Mouse (Mus musculus) 416B (cell line): ENCODE measurements at regions not wholly inside any gene's neighbourhood (a gene's known extent, or its start where the extent isn't known, plus 50 kb on each side); places are given as distances from the start of the nearest gene placed in this dataset.

Experiments used
- DNase-seq: peaks from one replicate; pipeline ENCODE4 v3.0.0; 2011; ENCODE audit warnings: low read depth

GRCm38 (mm10) chr10:15592161-15592560 is 874.1 kb upstream of the Gje1 start:
- no peak for DNase-seq

GRCm38 (mm10) chr10:15586081-15586480 is 868.1 kb upstream of the Gje1 start:
- DNase-seq: no peak

GRCm38 (mm10) chr10:15564119-15564518 is 846.1 kb upstream of the Gje1 start:
- DNase-seq: no peak

- DNase-seq: no peak
These were observed 835.5 kb upstream of the Gje1 start for GRCm38 (mm10) chr10:15553407-15554064.

DNA sequence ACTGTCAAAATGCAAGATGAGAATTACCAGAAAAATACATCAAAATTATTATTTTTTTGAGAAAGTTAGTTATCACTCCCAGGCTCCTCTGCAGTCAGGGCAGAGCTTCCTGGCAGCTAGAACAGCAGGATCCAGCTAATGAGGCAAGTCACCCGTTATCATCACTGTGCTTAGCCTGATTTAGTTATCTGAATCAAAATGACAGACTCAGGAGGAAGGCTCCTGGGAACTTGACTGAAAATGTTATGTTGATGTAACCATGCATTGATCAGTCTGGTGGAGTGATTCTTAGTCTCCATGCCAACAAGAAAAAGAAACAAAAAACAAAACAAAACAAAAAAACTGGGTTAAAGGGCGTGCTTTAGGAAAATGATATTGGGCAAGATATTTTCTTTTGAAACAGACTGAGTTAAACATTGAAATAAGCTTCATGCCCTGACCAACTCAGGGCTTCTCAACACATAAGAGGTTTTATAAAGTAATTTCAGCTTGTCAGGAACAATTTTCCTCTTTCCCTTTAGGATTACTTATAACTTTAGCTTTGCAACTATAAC is 823.9 kb upstream of the Gje1 start:
- no peak for DNase-seq

GRCm38 (mm10) chr10:15540780-15541426 is 822.9 kb upstream of the Gje1 start:
- no peak for DNase-seq

- DNase-seq: peak; percentile 10
These were observed 818.0 kb upstream of the Gje1 start for GRCm38 (mm10) chr10:15536053-15536452.

GRCm38 (mm10) chr10:15487367-15487766 is 769.4 kb upstream of the Gje1 start:
- DNase-seq: peak; percentile 45

DNA sequence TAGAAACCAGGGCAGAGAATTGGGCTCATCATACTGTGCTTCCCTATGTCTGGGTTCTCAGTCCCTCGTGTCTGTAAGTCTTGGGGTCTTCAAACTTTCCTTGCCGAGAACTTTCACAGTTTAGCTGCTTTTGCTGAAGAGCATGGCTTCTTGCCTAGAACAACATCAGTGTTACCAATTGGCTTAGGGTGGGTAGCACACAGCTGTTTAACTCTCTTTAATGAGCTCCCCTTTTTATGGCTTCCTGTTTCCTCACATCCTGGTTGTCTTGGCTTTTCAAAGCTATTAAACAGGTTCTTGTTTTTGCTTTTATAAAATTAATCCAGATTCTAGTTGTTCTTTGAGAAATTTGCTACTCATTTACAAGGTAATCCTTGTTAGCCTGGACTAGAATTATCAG is 725.3 kb upstream of the Gje1 start:
- peak; percentile 51 for DNase-seq

DNA sequence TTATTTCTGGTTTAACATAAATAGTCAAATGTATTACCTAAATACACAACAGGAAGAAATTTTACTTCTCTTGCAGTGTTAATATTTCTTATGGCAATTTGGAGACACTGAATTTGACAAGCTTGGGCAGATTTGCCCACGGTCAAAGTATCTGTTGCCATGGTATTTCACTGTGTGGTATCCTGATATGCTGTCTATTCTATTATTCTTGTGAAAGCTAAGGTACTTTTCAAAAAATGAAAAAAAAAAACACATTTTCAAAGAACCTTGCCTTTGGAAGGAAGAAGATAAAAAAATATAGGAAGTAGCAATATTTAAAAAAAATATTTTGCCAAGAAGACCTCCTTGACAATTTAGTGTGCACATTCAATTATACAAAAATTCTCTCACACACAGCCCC is 723.2 kb upstream of the Gje1 start:
- DNase-seq: peak; percentile 51

DNA sequence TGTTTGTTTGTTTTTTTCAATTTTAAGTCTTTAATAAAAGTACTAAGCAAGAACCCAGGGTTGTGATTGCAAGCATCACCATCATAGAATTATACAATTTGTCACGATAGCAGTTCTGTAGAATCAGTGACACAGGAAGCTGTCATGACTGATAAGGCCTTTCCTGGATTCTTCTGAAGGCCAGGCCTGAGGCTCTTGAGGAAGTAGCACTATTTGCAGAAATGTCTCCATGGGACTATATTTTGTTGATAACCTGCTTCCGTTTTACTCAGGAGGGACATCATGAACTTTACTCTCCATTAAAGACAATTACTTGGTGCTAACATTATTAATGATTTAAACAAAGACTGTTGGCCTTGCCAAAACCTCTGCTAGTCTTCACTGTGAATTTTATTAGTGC is 708.7 kb upstream of the Gje1 start:
- DNase-seq: peak; percentile 85

- DNase-seq: no peak
These were observed 688.2 kb upstream of the Gje1 start for GRCm38 (mm10) chr10:15406211-15406610.

- no peak for DNase-seq
These were observed 687.7 kb upstream of the Gje1 start for GRCm38 (mm10) chr10:15405706-15406105.

- DNase-seq: peak; percentile 29
These were observed 682.0 kb upstream of the Gje1 start for GRCm38 (mm10) chr10:15399964-15400363.

DNA sequence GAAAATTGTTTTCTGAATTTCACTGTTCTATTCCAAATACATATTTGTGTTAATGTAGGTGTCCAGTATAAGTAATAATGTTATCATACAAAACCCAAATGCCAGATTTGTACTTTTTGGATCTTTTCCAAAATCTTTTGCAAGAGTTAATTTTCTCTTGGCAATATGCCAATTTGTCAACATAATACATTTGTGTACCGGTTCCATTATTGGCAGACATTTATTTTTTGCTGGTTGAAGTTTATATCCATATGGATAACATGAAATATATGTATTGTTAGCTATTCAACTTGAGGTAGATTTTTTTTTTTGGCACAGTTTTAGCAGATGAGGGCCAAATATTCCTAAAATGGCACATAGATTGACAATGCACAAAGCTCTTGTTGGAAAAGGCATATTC is 679.1 kb upstream of the Gje1 start:
- DNase-seq: peak; percentile 21

DNA sequence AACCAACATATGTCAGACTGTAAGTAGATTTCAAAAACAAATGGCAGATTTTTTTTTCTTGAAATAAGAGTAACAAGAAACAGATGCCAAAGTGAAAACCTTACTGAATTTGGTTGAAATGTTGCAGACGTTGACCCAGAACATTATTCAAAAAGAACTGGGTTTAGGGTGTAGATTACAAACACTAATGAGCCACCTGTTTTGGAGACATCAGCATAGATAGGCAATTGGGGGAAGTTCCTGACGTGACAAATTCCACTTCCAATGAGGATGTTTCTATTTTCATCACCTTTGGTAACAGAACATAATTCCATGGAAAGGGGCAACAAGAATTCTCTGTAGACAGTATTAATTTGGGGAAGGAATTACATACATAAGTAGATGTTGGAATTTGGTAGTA is 677.3 kb upstream of the Gje1 start:
- no peak for DNase-seq

GRCm38 (mm10) chr10:15392027-15392816 is 674.2 kb upstream of the Gje1 start:
- DNase-seq: peak; percentile 89

DNA sequence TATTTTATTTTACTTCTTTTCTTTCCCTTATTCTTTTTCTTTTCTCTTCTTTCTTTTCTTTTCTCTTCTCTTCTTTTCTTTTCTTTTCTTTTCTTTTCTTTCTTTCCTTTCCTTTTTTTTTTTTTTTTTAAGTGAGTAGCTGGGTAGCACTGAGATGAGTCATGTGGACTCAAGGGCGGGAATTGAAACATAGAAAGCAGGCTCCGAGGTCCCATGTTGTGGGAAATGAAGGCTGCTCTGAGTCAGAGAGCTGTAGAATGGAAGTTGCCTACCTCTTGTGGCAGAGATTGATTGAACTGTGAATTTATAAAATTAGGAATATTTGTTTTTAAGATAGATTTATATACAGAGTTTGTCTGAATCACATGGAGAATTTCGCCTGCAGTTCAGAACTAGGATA is 655.6 kb upstream of the Gje1 start:
- peak; percentile 17 for DNase-seq
